Mouse (Mus musculus): ENCODE measurements at regions not wholly inside any gene's neighbourhood (a gene's known extent, or its start where the extent isn't known, plus 50 kb on each side); places are given as distances from the start of the nearest gene placed in this dataset.

- DNase-seq = no peak
Observed at GRCm38 (mm10) chr13:80611937-80612336, 271.2 kb upstream of the Arrdc3 start.

DNA sequence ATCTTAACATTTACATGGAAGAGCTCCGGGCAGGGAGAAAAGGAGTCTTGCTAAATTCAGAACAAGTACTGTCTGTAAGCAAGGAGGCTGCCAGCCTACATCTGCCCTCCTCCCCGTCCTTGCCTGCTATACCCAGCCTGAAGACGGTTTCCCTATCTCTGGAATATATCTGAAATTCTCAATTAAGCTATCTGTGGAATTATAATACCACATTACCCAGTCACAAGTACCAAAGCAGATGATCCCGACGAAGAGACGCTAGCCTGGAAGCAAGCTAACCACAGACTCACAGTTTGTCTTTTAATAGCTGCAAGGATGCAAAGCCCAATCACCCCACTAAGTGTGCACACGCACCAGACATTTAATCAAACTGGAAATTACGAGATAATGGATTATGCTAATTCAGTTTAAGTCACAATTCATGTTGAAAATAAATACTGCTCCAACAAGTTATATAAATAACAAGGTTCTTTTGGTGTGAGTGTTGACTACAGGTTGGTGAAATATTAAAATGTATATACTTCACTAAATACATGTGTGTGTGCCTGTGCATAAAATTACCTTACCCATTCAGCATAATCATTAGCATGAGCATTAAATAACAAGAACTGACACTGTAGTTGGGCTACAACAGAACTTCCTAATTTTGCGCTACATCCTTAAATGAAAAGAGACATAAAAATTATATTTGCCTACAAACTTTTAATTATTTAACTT lies 269.9 kb upstream of the Arrdc3 start:
- no peak for DNase-seq

GRCm38 (mm10) chr13:80613884-80614247 lies 269.3 kb upstream of the Arrdc3 start:
- DNase-seq = no peak

DNA sequence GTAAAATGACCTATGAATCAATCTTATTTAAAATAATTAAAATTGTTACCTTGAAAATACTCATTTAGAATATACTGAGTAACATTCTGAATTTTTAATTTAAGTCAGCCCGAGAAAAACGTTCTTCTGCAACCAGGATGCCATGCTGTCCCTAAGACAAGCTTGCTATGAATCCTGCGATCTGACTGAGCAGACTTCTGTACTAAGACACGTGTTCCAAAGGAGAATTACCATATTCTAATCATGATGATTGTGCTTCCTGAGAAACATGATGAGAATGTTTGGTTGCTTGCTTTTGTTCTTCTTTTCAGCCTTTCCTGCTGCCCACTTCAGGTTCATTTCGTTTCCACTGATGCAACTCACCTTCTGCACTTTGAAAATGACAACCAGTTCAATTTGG lies 268.2 kb upstream of the Arrdc3 start:
- no peak for DNase-seq

- DNase-seq = no peak
Observed at GRCm38 (mm10) chr13:80623005-80623404, 260.2 kb upstream of the Arrdc3 start.

GRCm38 (mm10) chr13:80641334-80641733 lies 241.8 kb upstream of the Arrdc3 start:
- no peak for DNase-seq

DNA sequence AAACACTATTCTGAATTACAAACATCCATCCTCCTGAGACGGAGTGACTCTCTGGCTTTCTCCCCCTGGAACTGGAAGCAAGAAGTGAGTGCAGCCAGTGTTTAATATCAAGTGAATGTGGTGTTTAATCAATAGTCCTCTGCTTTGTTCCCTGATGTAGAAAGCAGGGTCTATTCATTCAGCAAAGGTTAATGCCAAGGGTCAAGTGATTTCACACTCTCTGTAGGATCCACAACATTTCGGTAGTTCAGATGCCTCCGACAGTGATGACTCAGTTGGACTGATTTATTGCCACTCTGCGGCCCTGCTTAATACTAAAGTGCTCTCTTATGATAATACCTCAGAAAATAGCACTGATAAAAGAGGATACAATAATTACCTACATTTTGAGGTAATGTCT lies 235.6 kb upstream of the Arrdc3 start:
- DNase-seq = no peak

- DNase-seq = no peak
Observed at GRCm38 (mm10) chr13:80652967-80653539, 230.1 kb upstream of the Arrdc3 start.

GRCm38 (mm10) chr13:80666186-80666713 lies 216.9 kb upstream of the Arrdc3 start:
- DNase-seq = no peak

- DNase-seq = no peak
Observed at GRCm38 (mm10) chr13:80689871-80690270, 193.3 kb upstream of the Arrdc3 start.

DNA sequence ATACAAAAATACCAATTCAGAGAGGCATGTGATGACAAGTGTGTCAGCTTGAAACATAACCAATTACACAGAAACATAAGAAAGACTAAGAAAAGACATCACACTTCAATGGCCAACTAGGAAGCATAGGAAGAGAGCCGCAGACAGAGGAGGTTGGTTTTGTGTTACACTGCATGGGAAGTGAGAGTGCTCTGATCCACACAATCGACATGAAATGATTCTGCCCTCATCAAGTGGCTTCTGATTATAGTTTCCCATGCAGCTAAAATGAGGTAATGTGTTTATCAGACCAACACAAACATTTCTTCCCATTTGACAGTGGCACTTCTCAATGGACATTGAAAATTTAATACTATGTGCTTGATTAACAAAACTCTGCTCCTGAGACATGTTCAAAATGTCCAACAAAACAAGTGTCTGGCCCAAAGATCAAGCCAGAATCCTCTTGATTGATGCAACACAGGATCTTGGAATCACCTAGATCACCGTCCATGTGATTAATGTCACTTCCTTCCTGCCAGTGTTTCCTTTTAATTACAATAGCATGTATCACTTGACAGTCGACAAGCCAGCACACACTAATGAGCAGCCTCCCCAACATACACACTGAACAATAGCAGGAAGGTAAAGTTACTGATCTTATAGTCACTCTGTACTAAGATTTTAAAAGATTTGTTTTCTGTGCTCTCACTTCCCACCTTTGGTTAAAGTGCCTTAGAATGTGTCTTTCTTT lies 192.4 kb upstream of the Arrdc3 start:
- no peak for DNase-seq

GRCm38 (mm10) chr13:80695549-80696150 lies 187.5 kb upstream of the Arrdc3 start:
- DNase-seq = no peak

- DNase-seq = no peak
Observed at GRCm38 (mm10) chr13:80709531-80710306, 173.5 kb upstream of the Arrdc3 start.

- no peak for DNase-seq
Observed at GRCm38 (mm10) chr13:80719313-80719712, 163.9 kb upstream of the Arrdc3 start.

DNA sequence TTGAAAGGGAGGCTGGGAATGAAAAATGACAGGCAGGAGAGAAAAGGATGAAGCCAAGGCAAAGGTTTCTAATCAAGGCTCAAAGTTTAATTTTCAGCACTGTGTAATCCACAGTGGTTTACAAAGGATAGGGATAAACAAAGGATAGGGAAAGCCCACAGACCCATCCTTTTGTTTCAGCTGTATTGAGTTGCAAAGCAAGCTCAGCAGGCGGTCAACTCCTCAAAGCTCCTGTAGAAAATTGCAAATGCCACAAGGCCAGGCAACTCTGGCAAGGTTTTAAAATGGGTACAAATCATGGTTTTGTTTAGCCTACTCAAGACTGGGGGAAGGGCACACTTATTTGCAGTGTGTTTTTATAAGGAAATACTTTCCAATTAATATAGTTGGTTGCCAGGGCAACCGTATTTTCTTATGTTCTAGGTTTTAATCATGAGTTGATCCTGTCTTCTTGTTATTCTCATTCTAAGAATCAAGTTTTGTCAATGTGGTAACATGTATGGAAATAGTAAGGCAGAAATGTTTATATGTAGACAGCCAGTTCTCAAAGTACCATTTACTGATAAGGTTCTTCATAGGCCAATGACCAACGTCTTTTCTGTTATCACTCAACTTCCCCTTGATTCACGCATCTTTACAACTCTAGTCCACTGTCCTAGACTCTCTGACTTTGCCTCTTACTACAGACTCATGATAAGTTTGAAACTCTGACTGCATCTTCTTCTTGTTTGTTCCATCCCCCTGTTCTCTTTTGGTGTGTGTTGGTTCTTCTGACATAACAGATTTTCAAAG lies 159.8 kb upstream of the Arrdc3 start:
- DNase-seq = no peak

DNA sequence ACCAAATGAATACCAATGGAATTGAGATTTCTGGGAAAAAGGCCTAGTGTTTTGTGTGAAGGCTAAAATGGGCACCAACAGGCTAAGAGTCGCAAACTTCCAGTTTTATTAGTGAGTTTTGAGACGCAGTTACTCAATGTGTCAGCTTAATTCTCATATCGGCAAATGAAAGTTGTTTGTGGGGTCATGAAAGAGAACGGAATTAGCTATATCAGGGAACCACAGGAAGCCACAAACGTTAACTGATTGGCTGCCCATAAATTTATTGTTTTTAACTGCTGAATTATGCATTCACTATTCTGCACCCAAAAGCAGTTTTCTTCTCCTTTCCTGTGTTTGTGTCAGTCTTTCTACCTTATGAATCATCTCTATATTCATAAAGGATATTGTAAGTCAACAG lies 154.0 kb upstream of the Arrdc3 start:
- no peak for DNase-seq

DNA sequence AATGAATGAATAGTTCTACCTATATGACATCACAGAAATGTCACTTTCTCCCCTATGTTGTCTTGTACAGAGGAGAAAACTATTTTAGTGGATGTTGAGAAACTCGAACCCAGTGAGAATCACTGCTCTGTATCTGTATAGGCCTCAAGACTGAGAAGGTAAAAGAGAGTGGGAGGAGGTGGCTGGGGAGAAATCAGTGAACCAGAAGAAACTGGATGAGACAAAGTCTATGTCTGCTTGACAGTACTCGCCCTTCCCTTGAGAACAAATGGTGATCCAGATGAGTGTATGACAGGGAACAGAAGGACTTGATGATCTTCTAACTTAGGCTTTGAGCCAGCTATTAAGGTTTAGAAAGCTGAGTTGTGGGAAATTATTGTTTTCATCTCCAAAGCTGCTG lies 137.2 kb upstream of the Arrdc3 start:
- DNase-seq = no peak

DNA sequence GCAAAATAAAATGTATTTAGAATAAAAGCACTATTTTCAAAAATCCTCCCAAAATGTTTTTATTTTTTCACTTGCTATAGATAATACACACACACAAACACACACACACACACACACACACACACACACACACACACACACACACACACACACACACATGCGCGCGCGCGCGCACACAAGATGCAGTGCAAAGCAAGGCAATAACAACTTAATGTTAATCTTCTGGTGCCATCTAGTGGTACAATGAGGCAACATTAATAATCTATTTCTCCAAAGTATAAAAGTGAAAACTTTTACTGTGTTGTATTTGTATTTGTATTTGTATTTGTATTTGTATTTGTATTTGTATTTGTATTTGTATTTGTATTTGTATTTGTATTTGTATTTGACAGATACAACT lies 136.2 kb upstream of the Arrdc3 start:
- DNase-seq = peak; percentile 26
